12 mouse cellular contexts compared by ENCODE assay signal in the genomic region with DNA sequence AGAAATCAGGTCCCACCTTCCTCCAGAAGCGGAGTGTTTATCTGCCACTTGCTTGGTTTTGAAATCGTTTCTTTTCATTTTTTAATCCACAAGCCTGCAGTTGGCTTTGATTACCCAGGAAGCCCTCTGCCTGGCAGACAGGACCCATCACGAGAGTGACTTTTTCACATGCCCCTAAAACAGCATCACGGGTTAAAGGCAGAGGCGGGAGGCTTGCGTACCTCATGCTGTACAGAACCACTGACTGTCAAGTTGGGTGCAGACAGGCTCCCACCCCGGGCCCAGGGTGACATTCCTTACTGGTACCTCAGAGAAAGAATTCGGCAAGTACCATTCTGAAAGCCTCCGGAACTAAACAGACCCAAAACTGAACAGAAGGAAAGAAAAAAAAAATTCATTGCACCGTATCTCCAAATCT. TPM values are rescaled to one million over a fixed set of nuclear protein-coding genes. Genes with fewer than 3 reads are reported as not detected.
DNase-seq lines count a peak whose midpoint lies in the region; ATAC-seq and TF ChIP-seq lines count a peak whose summit lies in the region.
"Had no signal": no experiment of that assay in that cellular context is flagged by ENCODE, and none has a peak within 500 bp of the region (broad histone marks: within the 10 kb centered on the region; RNA-seq: fewer than 3 reads in every experiment).

No protein-coding gene starts in this region.

- H3K27ac ChIP-seq in embryonic facial prominence, embryonic 13.5 days: peak overlapping the region; percentile 76
- H3K27ac ChIP-seq in embryonic facial prominence, embryonic 10.5 days (replicated peaks): no peak overlapping the region
- H3K27ac ChIP-seq in forebrain, postnatal 0 days (ENCODE audit: low read depth, low read length): peak overlapping the region; percentile 86
- H3K27ac ChIP-seq in midbrain, embryonic 14.5 days (replicated peaks; ENCODE audit: low read depth, low read length): peak overlapping the region; percentile 65; the same call in 1 of the 2 replicates
- H3K27ac ChIP-seq: heart, embryonic 15.5 days had no signal

- ATAC-seq in embryonic facial prominence, embryonic 13.5 days (ENCODE audit: insufficient number of reproducible peaks, insufficient read depth, low FRiP score, low TSS enrichment, low read depth): no peak
- peak; percentile 6 for ATAC-seq in activated CD4-positive, CD25-positive, alpha-beta regulatory T cell, adult 4 months
- no peak for ATAC-seq in forebrain, postnatal 0 days
- no peak for ATAC-seq in midbrain, embryonic 14.5 days (ENCODE audit: low FRiP score, low TSS enrichment)
- ATAC-seq: intestine, postnatal 0 days had no signal

- H3K27me3 ChIP-seq in embryonic facial prominence, embryonic 13.5 days: no peaks in the 10 kb centered on the region
- peaks cover 52% of the 10 kb centered on the region for H3K27me3 ChIP-seq in embryonic facial prominence, embryonic 10.5 days (replicated peaks; ENCODE audit: low read depth, poor library complexity, severe bottlenecking)
- no peaks in the 10 kb centered on the region for H3K27me3 ChIP-seq in forebrain, postnatal 0 days (ENCODE audit: insufficient read depth, low read length)
- H3K27me3 ChIP-seq in midbrain, embryonic 14.5 days (ENCODE audit: control insufficient read depth, insufficient read depth, low read length): no peaks in the 10 kb centered on the region; the same call in 1 of the 2 replicates
- H3K27me3 ChIP-seq: heart, embryonic 15.5 days had no signal

- H3K9me3 ChIP-seq in embryonic facial prominence, embryonic 13.5 days: no peaks in the 10 kb centered on the region
- no peaks in the 10 kb centered on the region for H3K9me3 ChIP-seq in embryonic facial prominence, embryonic 10.5 days
- no peaks in the 10 kb centered on the region for H3K9me3 ChIP-seq in forebrain, postnatal 0 days (ENCODE audit: low read length)
- no peaks in the 10 kb centered on the region for H3K9me3 ChIP-seq in midbrain, embryonic 14.5 days (ENCODE audit: control insufficient read depth, low read length)
- H3K9me3 ChIP-seq: heart, embryonic 15.5 days had no signal

- 0 out of 2 replicates have a peak overlapping the region, but pooled peaks have one; percentile 54 for H3K9ac ChIP-seq in embryonic facial prominence, embryonic 13.5 days
- H3K9ac ChIP-seq in forebrain, postnatal 0 days: peak overlapping the region; percentile 52
- no peak overlapping the region for H3K9ac ChIP-seq in midbrain, embryonic 14.5 days (replicated peaks; ENCODE audit: low read length)
- H3K9ac ChIP-seq: heart, embryonic 15.5 days had no signal

- H3K4me3 ChIP-seq in embryonic facial prominence, embryonic 13.5 days: peak overlapping the region; percentile 27; the same call in 1 of the 2 replicates
- no peak overlapping the region for H3K4me3 ChIP-seq in embryonic facial prominence, embryonic 10.5 days
- H3K4me3 ChIP-seq in forebrain, postnatal 0 days (ENCODE audit: low read depth, low read length): peak overlapping the region; percentile 24
- no peak overlapping the region for H3K4me3 ChIP-seq in midbrain, embryonic 14.5 days (replicated peaks; ENCODE audit: low read depth, low read length)

- intact Hi-C loops in gastrocnemius, postnatal 36 days (cut with DNase I): no loop called here

- H3K4me1 ChIP-seq in embryonic facial prominence, embryonic 13.5 days: peaks cover 98% of the 10 kb centered on the region
- peaks cover 99% of the 10 kb centered on the region for H3K4me1 ChIP-seq in embryonic facial prominence, embryonic 10.5 days
- H3K4me1 ChIP-seq in forebrain, postnatal 0 days (ENCODE audit: insufficient read depth): peaks cover 50% of the 10 kb centered on the region
- peaks cover 95% of the 10 kb centered on the region for H3K4me1 ChIP-seq in midbrain, embryonic 14.5 days (ENCODE audit: control insufficient read depth, insufficient read depth, low read length)

- TF ChIP-seq CTCF in forebrain, postnatal 0 days (IDR thresholded peaks at IDR 0.05; ENCODE audit: low read depth): no peak

- no peaks in the 10 kb centered on the region for H3K36me3 ChIP-seq in embryonic facial prominence, embryonic 13.5 days
- peaks cover 4% of the 10 kb centered on the region; the same call in 1 of the 2 replicates for H3K36me3 ChIP-seq in embryonic facial prominence, embryonic 10.5 days (replicated peaks)
- H3K36me3 ChIP-seq in forebrain, postnatal 0 days (ENCODE audit: insufficient read depth): no peaks in the 10 kb centered on the region
- no peaks in the 10 kb centered on the region for H3K36me3 ChIP-seq in midbrain, embryonic 14.5 days (ENCODE audit: control insufficient read depth, insufficient read depth, low read length)
- H3K36me3 ChIP-seq: heart, embryonic 15.5 days had no signal

- peak overlapping the region; percentile 76 for H3K4me2 ChIP-seq in embryonic facial prominence, embryonic 13.5 days
- peak overlapping the region; percentile 65 for H3K4me2 ChIP-seq in forebrain, postnatal 0 days (ENCODE audit: low read depth)
- peak overlapping the region; percentile 47 for H3K4me2 ChIP-seq in midbrain, embryonic 14.5 days (ENCODE audit: low read length)

- DNase-seq in embryonic facial prominence, embryonic 10.5 days (ENCODE audit: low spot score): no peak
- peak; percentile 46 for DNase-seq in forebrain, postnatal 0 days
- no peak for DNase-seq in midbrain, embryonic 14.5 days
- DNase-seq in heart, adult 9 months (ENCODE audit: low spot score in 2 of 2): no peak
- no peak for DNase-seq in gastrocnemius, postnatal 36 days
- no peak for DNase-seq in layer of hippocampus, adult 11-12 months (ENCODE audit: low spot score)
- DNase-seq: gastrocnemius, postnatal 25 days; lung, adult 18-20 months had no signal

- WGBS in embryonic facial prominence, embryonic 13.5 days: 36% methylated on average over 10 of the region's 10 CpGs
- 65% methylated on average over 10 of the region's 10 CpGs for WGBS in embryonic facial prominence, embryonic 10.5 days
- 35% methylated on average over 10 of the region's 10 CpGs for WGBS in forebrain, postnatal 0 days
- WGBS in midbrain, embryonic 14.5 days: 48% methylated on average over 10 of the region's 10 CpGs

RNA-seq across cellular contexts. Expression of a gene that starts 27.9 kb away (rescaled TPM):
- polyA plus RNA-seq in embryonic facial prominence, embryonic 13.5 days (2015; fragmentation: Nextera tagmentation; extraction: Ambion mirVana): 35.7 and 40.6 TPM in 2 replicates
- 7.3 and 10.4 TPM in 2 replicates for polyA plus RNA-seq in embryonic facial prominence, embryonic 10.5 days (2016; fragmentation: Nextera tagmentation; extraction: Ambion mirVana)
- 10 to 100 TPM; 36.1 to 38.4 TPM for polyA plus RNA-seq in activated CD4-positive, CD25-positive, alpha-beta regulatory T cell, adult 4 months (2017; shearing (Covaris generic))
- total RNA-seq in forebrain, postnatal 0 days (2014; rRNA removed): 103 and 122 TPM in 2 replicates
- 45.4 and 70.1 TPM in 2 replicates for polyA plus RNA-seq in forebrain, postnatal 0 days (2015; fragmentation: Nextera tagmentation; extraction: Ambion mirVana)
- polyA plus RNA-seq in midbrain, embryonic 14.5 days (2014; fragmentation: Nextera tagmentation; extraction: Ambion mirVana): 38.4 and 43.3 TPM in 2 replicates
- 1 to 10 TPM in 1 of 2 experiments, not detected in 1; 1.3 TPM for total RNA-seq in gastrocnemius, postnatal 36 days (2021)

Comparison
In these comparisons a context has a peak if more than half of its experiments do, and no peak if none do; other contexts are left out.
1. H3K4me3 ChIP-seq: peak in embryonic facial prominence, embryonic 13.5 days (single experiment) and forebrain, postnatal 0 days (single experiment); none in embryonic facial prominence, embryonic 10.5 days (single experiment) and midbrain, embryonic 14.5 days (single experiment).
2. Peak in every context shown above with its lines, with median percentiles within 50 percentile points of each other: H3K4me2 ChIP-seq.